8 mouse cellular contexts compared by ENCODE assay signal in genomic region chr2:30063235-30063634, GRCm38 (mm10). TPM values are rescaled to one million over a fixed set of nuclear protein-coding genes. Genes with fewer than 3 reads are reported as not detected.
DNase-seq lines count a peak whose midpoint lies in the region; ATAC-seq and TF ChIP-seq lines count a peak whose summit lies in the region.

No protein-coding gene starts in this region.

- peak overlapping the region; percentile 47 for H3K9ac ChIP-seq in hindbrain, embryonic 14.5 days

- H3K36me3 ChIP-seq in hindbrain, embryonic 14.5 days (replicated peaks; ENCODE audit: control insufficient read depth, insufficient read depth) = peaks cover 5% of the 10 kb centered on the region
- H3K36me3 ChIP-seq in myocyte (ENCODE audit: control insufficient read depth, insufficient read depth) = no peaks in the 10 kb centered on the region

- H3K4me1 ChIP-seq in hindbrain, embryonic 14.5 days (replicated peaks; ENCODE audit: control insufficient read depth, insufficient read depth, low read length) = peaks cover 24% of the 10 kb centered on the region

- no peaks in the 10 kb centered on the region for H3K27me3 ChIP-seq in hindbrain, embryonic 14.5 days (ENCODE audit: control insufficient read depth, insufficient read depth, low read length)
- H3K27me3 ChIP-seq in myocyte (ENCODE audit: control insufficient read depth, insufficient read depth, insufficient read length) = no peaks in the 10 kb centered on the region

- H3K9me3 ChIP-seq in hindbrain, embryonic 14.5 days (ENCODE audit: control insufficient read depth, low read length) = no peaks in the 10 kb centered on the region

- peak overlapping the region; percentile 55 for H3K4me3 ChIP-seq in layer of hippocampus, adult 2 months
- H3K4me3 ChIP-seq in hindbrain, embryonic 14.5 days (replicated peaks; ENCODE audit: low read length) = peak overlapping the region; percentile 48
- H3K4me3 ChIP-seq in myocyte = peak overlapping the region; percentile 74

- H3K27ac ChIP-seq in layer of hippocampus, adult 2 months = peak overlapping the region; percentile 84; the same call in 1 of the 2 replicates
- peak overlapping the region; percentile 49 for H3K27ac ChIP-seq in hindbrain, embryonic 14.5 days

- TF ChIP-seq POLR2A in myocyte (IDR thresholded peaks at IDR 0.05; ENCODE audit: insufficient read length, low read depth) = no peak

- no peak for TF ChIP-seq CTCF in layer of hippocampus, adult 2 months (conservative IDR thresholded peaks at IDR 0.05)

- WGBS in hindbrain, embryonic 14.5 days = 5% methylated on average over 8 of the region's 8 CpGs

- peak overlapping the region; percentile 58 for H3ac ChIP-seq in myocyte (ENCODE audit: control insufficient read depth, insufficient read length)

- peaks cover 42% of the 10 kb centered on the region for H3K79me2 ChIP-seq in myocyte (ENCODE audit: control insufficient read depth, insufficient read depth)

- no peak for DNase-seq in layer of hippocampus, adult 2 months (ENCODE audit: low spot score in 2 of 2)
- DNase-seq in layer of hippocampus, adult 9-11 months = no peak
- peak; percentile 74 for DNase-seq in adrenal gland, postnatal 14 days
- DNase-seq in hindbrain, embryonic 14.5 days (ENCODE audit: low spot score) = no peak
- DNase-seq in cerebellum, adult 11 months = no peak
- no peak for DNase-seq in cerebellum, adult 11-12 months
- no peak for DNase-seq in thymus, postnatal 14 days

- ATAC-seq in hindbrain, embryonic 14.5 days (ENCODE audit: low FRiP score) = no peak

- H3K4me2 ChIP-seq in hindbrain, embryonic 14.5 days (replicated peaks) = peak overlapping the region; percentile 67
- H3K4me2 ChIP-seq in myocyte (ENCODE audit: low read depth) = peak overlapping the region; percentile 89

TF ChIP-seq in myocyte, 11 proteins besides CTCF, POLR2A, EP300 and RAD21:
- TF ChIP-seq POLR2AphosphoS2 (IDR thresholded peaks at IDR 0.05; ENCODE audit: insufficient read length, low read depth) = no peak
- TF ChIP-seq MAX (IDR thresholded peaks at IDR 0.05; ENCODE audit: low read depth) = no peak
- no peak for TF ChIP-seq USF1 (IDR thresholded peaks at IDR 0.05; ENCODE audit: low read depth)
- TF ChIP-seq MYOD1 (IDR thresholded peaks at IDR 0.05; ENCODE audit: control insufficient read depth in 1 of 3, insufficient read length in 2 of 3, low read depth in 2 of 3) = no peak
- no peak for TF ChIP-seq TCF12 (IDR thresholded peaks at IDR 0.05; ENCODE audit: insufficient read depth, poor library complexity, severe bottlenecking)
- TF ChIP-seq REST (IDR thresholded peaks at IDR 0.05; ENCODE audit: insufficient read depth, insufficient read length) = no peak
- no peak for TF ChIP-seq MYOG (IDR thresholded peaks at IDR 0.05; ENCODE audit: control insufficient read depth in 1 of 3, insufficient read depth in 1 of 3, insufficient read length in 2 of 3, low read depth in 2 of 3)
- TF ChIP-seq TCF3 (IDR thresholded peaks at IDR 0.05; ENCODE audit: insufficient read length, low read depth) = no peak
- TF ChIP-seq SRF (IDR thresholded peaks at IDR 0.05; ENCODE audit: control insufficient read depth, insufficient read length, low read depth) = no peak
- no peak for TF ChIP-seq E2F4 (IDR thresholded peaks at IDR 0.05; ENCODE audit: insufficient read depth)
- no peak for TF ChIP-seq CEBPB (IDR thresholded peaks at IDR 0.05; ENCODE audit: insufficient read depth, poor library complexity, severe bottlenecking)

RNA-seq across cellular contexts. Expression of gene Set, which starts 6.1 kb away (rescaled TPM):
- total RNA-seq in layer of hippocampus, adult 2 months (2021) = 100 to 1,000 TPM; 171 to 197 TPM
- total RNA-seq in adrenal gland, postnatal 14 days (2021) = 250 and 278 TPM in 2 replicates
- 339 and 347 TPM in 2 replicates for polyA plus RNA-seq in hindbrain, embryonic 14.5 days (2014; fragmentation: Nextera tagmentation; extraction: Ambion mirVana)
- 118 TPM for polyA plus RNA-seq in myocyte (2012; fragmentation: generic; extraction: Trizol)

RNA-seq across cellular contexts. Expression of gene Pkn3, which starts 14.2 kb away (rescaled TPM):
- 1 to 10 TPM; 1.7 to 2.1 TPM for total RNA-seq in layer of hippocampus, adult 2 months (2021)
- total RNA-seq in adrenal gland, postnatal 14 days (2021) = 5.7 and 10.9 TPM in 2 replicates
- 1.6 and 1.9 TPM in 2 replicates for polyA plus RNA-seq in hindbrain, embryonic 14.5 days (2014; fragmentation: Nextera tagmentation; extraction: Ambion mirVana)
- 4.3 TPM for polyA plus RNA-seq in myocyte (2012; fragmentation: generic; extraction: Trizol)

RNA-seq across cellular contexts. Expression of gene Wdr34, which starts 14.6 kb away (rescaled TPM):
- total RNA-seq in layer of hippocampus, adult 2 months (2021) = 10 to 100 TPM; 37.3 to 37.4 TPM
- total RNA-seq in adrenal gland, postnatal 14 days (2021) = 18.5 and 20.2 TPM in 2 replicates
- 66.6 and 67.2 TPM in 2 replicates for polyA plus RNA-seq in hindbrain, embryonic 14.5 days (2014; fragmentation: Nextera tagmentation; extraction: Ambion mirVana)
- 21.6 TPM for polyA plus RNA-seq in myocyte (2012; fragmentation: generic; extraction: Trizol)

RNA-seq across cellular contexts. Expression of gene Zdhhc12, which starts 30.2 kb away (rescaled TPM):
- total RNA-seq in layer of hippocampus, adult 2 months (2021) = 1 to 10 TPM; 7.6 to 9.1 TPM
- total RNA-seq in adrenal gland, postnatal 14 days (2021) = 13.9 and 18.3 TPM in 2 replicates
- polyA plus RNA-seq in hindbrain, embryonic 14.5 days (2014; fragmentation: Nextera tagmentation; extraction: Ambion mirVana) = 27.2 TPM in 2 replicates
- polyA plus RNA-seq in myocyte (2012; fragmentation: generic; extraction: Trizol) = 20.8 TPM
